Mouse (Mus musculus) megakaryocyte, adult 5-6 weeks (primary cell): ENCODE measurements around the gene Flna. TPM values are rescaled to one million over a fixed set of nuclear protein-coding genes. Genes with fewer than 3 reads are reported as not detected.

ENCODE experiments used
- ATAC-seq: 2 replicates; pipeline ENCODE4 v1.8.0; 2016; ENCODE audit warnings: mild to moderate bottlenecking, inconsistent platforms; ENCODE audit not compliant: poor library complexity, severe bottlenecking
- total RNA-seq, 2 experiments: library from RNA; stranded (forward) in 1 of 2; stranded (reverse) in 1 of 2; fragments of 153-499, 151-499 nt in 1 of 2; fragments of 221-1000, 200-1000 nt in 1 of 2; gene quantifications; 2 replicates each; pipeline versions ENCODE4 v1.2.3 to v1.2.4; 2015 to 2017

The Flna gene
- total RNA-seq (2015) (614 and 619 TPM in 2 replicates), total RNA-seq (2017) (2,027 and 2,122 TPM in 2 replicates)

- ATAC-seq: peak; percentile 16; the same call in 1 of the 2 replicates
Observed at GRCm38 (mm10) chrX:74249615-74250014, at the start of gene Flna. TSS of gene Flna (minus strand) at chrX:74249820.

GRCm38 (mm10) chrX:74298348-74298747 is 48.7 kb upstream of the Flna start:
- ATAC-seq: no peak

GRCm38 (mm10) chrX:74296538-74297448 is 47.2 kb upstream of the Flna start, which contains the start of gene Atp6ap1:
TSS of gene Atp6ap1 (plus strand) at chrX:74297097.
- peak; percentile 98 for ATAC-seq

- ATAC-seq: no peak
Observed at GRCm38 (mm10) chrX:74293431-74293830, 43.8 kb upstream of the Flna start.

GRCm38 (mm10) chrX:74283092-74283437 is 33.4 kb upstream of the Flna start:
- ATAC-seq: no peak

GRCm38 (mm10) chrX:74282395-74283091 is 32.9 kb upstream of the Flna start:
- ATAC-seq: peak; percentile 85

GRCm38 (mm10) chrX:74281732-74282394 is 32.2 kb upstream of the Flna start, which contains the start of the genes Taz and Dnase1l1:
TSS of gene Taz (plus strand) at chrX:74281912.
TSS of gene Dnase1l1 (minus strand) at chrX:74282337.
- peak; percentile 84 for ATAC-seq

GRCm38 (mm10) chrX:74281041-74281731 is 31.6 kb upstream of the Flna start:
- no peak for ATAC-seq

- ATAC-seq: peak; percentile 31
Observed at GRCm38 (mm10) chrX:74277916-74278315, 28.3 kb upstream of the Flna start.

GRCm38 (mm10) chrX:74273422-74274322 is 24.1 kb upstream of the Flna start:
- no peak for ATAC-seq

- ATAC-seq: peak; percentile 25
Observed at GRCm38 (mm10) chrX:74270902-74271551, 21.4 kb upstream of the Flna start.

GRCm38 (mm10) chrX:74270062-74270901 is 20.7 kb upstream of the Flna start, which contains the start of gene Rpl10:
TSS of gene Rpl10 (plus strand) at chrX:74270812.
- peak; percentile 86 for ATAC-seq

GRCm38 (mm10) chrX:74269736-74270061 is 20.1 kb upstream of the Flna start:
- peak; percentile 18 for ATAC-seq

GRCm38 (mm10) chrX:74257746-74258145 is 8.1 kb upstream of the Flna start:
- ATAC-seq: no peak

- peak; percentile 31 for ATAC-seq
Observed at GRCm38 (mm10) chrX:74254888-74255565, 5.4 kb upstream of the Flna start.

- peak; percentile 90 for ATAC-seq
Observed at GRCm38 (mm10) chrX:74254153-74254887, 4.7 kb upstream of the Flna start, which contains the start of gene Emd. TSS of gene Emd (plus strand) at chrX:74254687.

- no peak for ATAC-seq
Observed at GRCm38 (mm10) chrX:74248651-74249050, 969 bp downstream of the Flna start.
